ENCODE assay signal across 9 mouse cellular contexts in genomic region chr1:52596982-52597646, GRCm38 (mm10). TPM values are rescaled to one million over a fixed set of nuclear protein-coding genes. Genes with fewer than 3 reads are reported as not detected.
DNase-seq lines count a peak whose midpoint lies in the region; ATAC-seq lines count a peak whose summit lies in the region.
"Had no signal": no experiment of that assay in that cellular context is flagged by ENCODE, and none has a peak within 500 bp of the region (broad histone marks: within the 10 kb centered on the region; RNA-seq: fewer than 3 reads in every experiment).

No protein-coding gene starts in this region.

- H3K36me3 ChIP-seq in forebrain, embryonic 12.5 days (replicated peaks), result no peaks in the 10 kb centered on the region
- H3K36me3 ChIP-seq in hindbrain, embryonic 16.5 days (ENCODE audit: control insufficient read depth, insufficient read depth, low read length), result no peaks in the 10 kb centered on the region
- no peaks in the 10 kb centered on the region for H3K36me3 ChIP-seq in lung, embryonic 15.5 days
- H3K36me3 ChIP-seq: embryonic facial prominence, embryonic 15.5 days had no signal

- no peaks in the 10 kb centered on the region for H3K27me3 ChIP-seq in forebrain, embryonic 12.5 days
- no peaks in the 10 kb centered on the region for H3K27me3 ChIP-seq in hindbrain, embryonic 16.5 days (replicated peaks; ENCODE audit: control insufficient read depth, insufficient read depth, low read length)
- H3K27me3 ChIP-seq in lung, embryonic 15.5 days, result no peaks in the 10 kb centered on the region
- H3K27me3 ChIP-seq: embryonic facial prominence, embryonic 15.5 days had no signal

- no peak overlapping the region for H3K4me3 ChIP-seq in forebrain, embryonic 12.5 days (replicated peaks)
- H3K4me3 ChIP-seq in hindbrain, embryonic 16.5 days (ENCODE audit: low read length), result no peak overlapping the region
- H3K4me3 ChIP-seq in lung, embryonic 15.5 days, result no peak overlapping the region
- H3K4me3 ChIP-seq: embryonic facial prominence, embryonic 15.5 days had no signal

- peak; percentile 94 for ATAC-seq in forebrain, embryonic 12.5 days (ENCODE audit: low FRiP score)
- ATAC-seq in hindbrain, embryonic 16.5 days, result peak; percentile 98
- peak; percentile 76 for ATAC-seq in lung, embryonic 15.5 days (ENCODE audit: borderline replicate concordance, extremely low read depth, low FRiP score, low TSS enrichment)

- peak; percentile 8 for DNase-seq in embryo, embryonic 10 days (ENCODE audit: low spot score)
- no peak for DNase-seq in embryo, embryonic 9.5 days (ENCODE audit: extremely low spot score)
- DNase-seq in MN1 (ENCODE audit: low spot score), result peak; percentile 76
- DNase-seq in right cerebral cortex, postnatal 14 days, result peak; percentile 16
- DNase-seq in gastrocnemius, postnatal 36 days, result no peak

- H3K27ac ChIP-seq in forebrain, embryonic 12.5 days, result peak overlapping the region; percentile 38; the same call in 1 of the 2 replicates
- H3K27ac ChIP-seq in hindbrain, embryonic 16.5 days (ENCODE audit: low read depth, low read length), result peak overlapping the region; percentile 51; the same call in 1 of the 2 replicates
- H3K27ac ChIP-seq in lung, embryonic 15.5 days, result no peak overlapping the region; the same call in 1 of the 2 replicates
- H3K27ac ChIP-seq: embryonic facial prominence, embryonic 15.5 days had no signal

- 42% methylated on average over 11 of the region's 11 CpGs for WGBS in forebrain, embryonic 12.5 days
- 41% methylated on average over 11 of the region's 11 CpGs for WGBS in hindbrain, embryonic 16.5 days
- WGBS in lung, embryonic 15.5 days, result 43% methylated on average over 11 of the region's 11 CpGs

- no peak overlapping the region for H3K9ac ChIP-seq in forebrain, embryonic 12.5 days
- no peak overlapping the region; the same call in 1 of the 2 replicates for H3K9ac ChIP-seq in hindbrain, embryonic 16.5 days (ENCODE audit: low read depth, low read length)
- no peak overlapping the region for H3K9ac ChIP-seq in lung, embryonic 15.5 days
- H3K9ac ChIP-seq: embryonic facial prominence, embryonic 15.5 days had no signal

- no peaks in the 10 kb centered on the region for H3K9me3 ChIP-seq in forebrain, embryonic 12.5 days
- H3K9me3 ChIP-seq in hindbrain, embryonic 16.5 days (ENCODE audit: control insufficient read depth, low read length), result no peaks in the 10 kb centered on the region
- H3K9me3 ChIP-seq in lung, embryonic 15.5 days, result no peaks in the 10 kb centered on the region
- H3K9me3 ChIP-seq: embryonic facial prominence, embryonic 15.5 days had no signal

- H3K4me1 ChIP-seq in forebrain, embryonic 12.5 days, result peaks cover 3% of the 10 kb centered on the region; the same call in 1 of the 2 replicates
- H3K4me1 ChIP-seq in hindbrain, embryonic 16.5 days (ENCODE audit: control insufficient read depth, insufficient read depth, low read depth, low read length), result peaks cover 4% of the 10 kb centered on the region
- H3K4me1 ChIP-seq in lung, embryonic 15.5 days, result peaks cover 13% of the 10 kb centered on the region; the same call in 1 of the 2 replicates
- H3K4me1 ChIP-seq: embryonic facial prominence, embryonic 15.5 days had no signal

- H3K4me2 ChIP-seq in forebrain, embryonic 12.5 days, result peak overlapping the region; percentile 24; the same call in 1 of the 2 replicates
- peak overlapping the region; percentile 54 for H3K4me2 ChIP-seq in hindbrain, embryonic 16.5 days (ENCODE audit: low read length)
- peak overlapping the region; percentile 1; the same call in 1 of the 2 replicates for H3K4me2 ChIP-seq in lung, embryonic 15.5 days

- intact Hi-C loops in gastrocnemius, postnatal 36 days (cut with DNase I), result no loop called here

RNA-seq across cellular contexts. Expression of gene Nemp2, which starts 33.4 kb away (rescaled TPM):
- 10.9 and 12.2 TPM in 2 replicates for polyA plus RNA-seq in forebrain, embryonic 12.5 days (2016; fragmentation: Nextera tagmentation; extraction: Ambion mirVana)
- polyA plus RNA-seq in hindbrain, embryonic 16.5 days (2015; fragmentation: Nextera tagmentation; extraction: Ambion mirVana), result 5.4 and 5.6 TPM in 2 replicates
- polyA plus RNA-seq in lung, embryonic 15.5 days (2015; fragmentation: Nextera tagmentation; extraction: Ambion mirVana), result 9.6 and 9.8 TPM in 2 replicates
- under 1 TPM; 0.26 to 0.39 TPM for total RNA-seq in gastrocnemius, postnatal 36 days (2021)

Comparison
In these comparisons a context has a peak if more than half of its experiments do, and no peak if none do; other contexts are left out.
1. DNase-seq: peak in embryo, embryonic 10 days (single experiment), MN1 (single experiment) and right cerebral cortex, postnatal 14 days (single experiment); none in embryo, embryonic 9.5 days (single experiment) and gastrocnemius, postnatal 36 days (0 of 2).
2. H3K4me2 ChIP-seq: peak in every context shown above with its lines; median percentile 54 in hindbrain, embryonic 16.5 days; 24 in forebrain, embryonic 12.5 days; 1 in lung, embryonic 15.5 days.
3. Peak in every context shown above with its lines, with median percentiles within 50 percentile points of each other: ATAC-seq.